Mouse (Mus musculus): ENCODE data around the gene Fam166b.

Fam166b gene

DNA sequence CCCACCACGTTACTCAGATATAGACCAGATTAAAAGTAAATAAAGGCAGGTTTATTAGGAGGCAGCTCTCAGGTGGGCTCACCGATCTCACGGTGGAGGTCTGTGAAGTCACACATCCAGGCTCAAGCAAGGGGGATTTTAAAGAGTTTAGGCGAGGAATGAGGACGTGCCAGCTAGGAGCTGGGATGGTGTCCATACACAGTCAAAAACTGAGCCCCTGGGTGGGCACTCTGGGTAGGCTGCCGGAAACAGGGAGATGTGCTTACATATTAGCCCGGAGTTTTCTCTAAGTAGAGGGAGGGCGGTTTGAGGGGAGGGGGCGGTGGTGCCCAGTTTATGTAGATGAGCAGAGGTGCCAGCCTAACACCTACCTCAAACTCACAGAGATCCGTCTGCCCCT is 48.0 kb downstream of the Fam166b start:
- DNase-seq (ENCODE audit: low spot score) = no peak

DNA sequence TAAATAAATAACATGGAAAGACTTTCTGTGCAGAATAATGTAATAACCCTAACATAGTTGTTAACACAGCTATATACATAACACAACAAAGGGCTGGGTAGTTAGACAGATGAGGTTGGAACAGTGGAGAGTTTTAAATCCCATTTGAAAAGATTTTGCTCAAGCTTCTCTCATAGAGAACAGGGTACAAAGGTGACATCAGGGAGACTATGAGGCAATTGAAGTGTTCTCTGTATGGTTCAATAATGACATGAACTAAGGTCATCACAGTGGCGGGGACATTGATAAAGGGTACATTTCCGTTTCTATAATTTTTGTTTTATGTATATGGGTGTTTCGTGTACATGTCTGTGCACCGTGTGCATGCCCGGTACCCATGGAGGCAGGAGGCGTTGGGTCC is 49.3 kb downstream of the Fam166b start:
- DNase-seq (ENCODE audit: low spot score) = no peak

All from lung, postnatal 25 days (tissue).